Mouse (Mus musculus) kidney, postnatal 10 days (tissue): Measurements from ENCODE around the gene Ppp3r1.
"Not testable (repeated sequence)": the region's sequence is repeated elsewhere in the genome, so short reads cannot be mapped to it uniquely, and the experiment has no call there.

Experiments
- DNase-seq: peaks from one replicate; pipeline ENCODE4 v3.0.0; 2021; ENCODE audit warnings: mixed read lengths

Gene Ppp3r1

GRCm38 (mm10) chr11:17200936-17201335 is 41.9 kb downstream of the Ppp3r1 start:
- DNase-seq: no peak

GRCm38 (mm10) chr11:17202481-17202880 is 43.4 kb downstream of the Ppp3r1 start:
- DNase-seq: no peak

GRCm38 (mm10) chr11:17211258-17212140 is 52.4 kb downstream of the Ppp3r1 start, which contains the start of gene Pno1:
TSS of gene Pno1 (minus strand) at chr11:17211568.
- DNase-seq: peak; percentile 98

DNA sequence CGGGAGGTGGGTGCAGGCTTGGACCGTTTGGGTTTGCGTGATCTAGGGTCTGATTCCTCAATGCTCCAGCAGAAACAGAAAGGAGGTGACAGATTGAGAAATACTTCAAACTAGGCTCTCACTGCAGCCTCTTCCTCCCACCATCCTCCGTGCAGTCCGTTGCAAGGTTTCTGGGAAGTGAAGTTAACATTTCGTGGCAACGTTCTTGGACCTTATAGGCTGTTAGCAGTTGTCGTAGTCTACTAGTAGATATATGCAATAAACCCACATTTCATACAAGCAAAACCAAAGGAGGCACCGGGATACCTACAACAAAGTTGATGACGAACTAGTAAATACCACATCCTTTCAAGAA is 53.1 kb downstream of the Ppp3r1 start:
- DNase-seq: no peak

DNA sequence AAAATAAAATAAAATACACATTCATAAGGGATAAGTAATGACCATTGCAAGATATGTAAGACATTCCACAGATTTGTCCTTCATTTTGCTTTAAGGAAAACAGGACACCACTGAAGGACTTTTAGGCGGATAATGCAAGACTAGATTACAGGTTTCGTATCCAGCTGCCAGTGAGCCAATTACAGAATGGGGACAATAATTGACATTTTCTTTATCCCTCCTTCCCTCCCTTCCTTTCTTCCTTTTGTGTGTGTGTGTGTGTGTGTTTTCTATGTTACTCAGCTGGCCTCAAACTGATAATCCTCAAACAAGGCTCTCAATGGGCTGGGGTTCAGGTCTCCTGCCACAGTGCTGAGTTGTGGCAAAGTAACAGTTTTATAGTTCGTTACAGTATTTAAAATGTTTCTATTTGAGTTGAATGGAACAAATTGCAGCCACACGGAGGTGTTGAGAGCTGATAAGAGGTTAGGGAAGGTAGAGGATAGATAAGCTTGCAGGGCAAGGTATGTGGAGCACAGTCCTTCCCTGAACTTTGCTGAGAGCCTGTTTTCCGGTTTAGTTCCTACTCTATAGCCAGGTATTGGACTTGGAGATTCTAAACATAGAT is 53.9 kb downstream of the Ppp3r1 start:
- no peak for DNase-seq

DNA sequence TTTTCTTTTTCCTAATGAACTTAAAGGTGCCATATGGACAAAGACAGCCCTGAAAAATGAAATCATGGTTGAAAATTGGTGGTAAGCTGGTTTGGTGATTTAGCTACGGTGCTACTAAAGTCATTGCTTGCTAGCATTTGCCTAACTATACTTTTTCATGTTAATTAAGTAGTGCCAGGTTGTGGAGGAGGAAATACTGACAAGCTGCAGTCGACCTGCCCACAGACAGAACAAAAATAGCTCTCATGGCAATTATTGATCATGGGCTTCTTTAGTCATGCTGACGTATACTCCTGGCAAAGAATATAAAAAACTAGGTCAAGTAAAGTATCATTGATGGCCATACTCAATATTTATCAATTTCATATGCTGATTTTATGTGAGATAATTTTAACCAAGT is 56.4 kb downstream of the Ppp3r1 start:
- DNase-seq: no peak

GRCm38 (mm10) chr11:17221126-17221525 is 62.1 kb downstream of the Ppp3r1 start:
- no peak for DNase-seq

DNA sequence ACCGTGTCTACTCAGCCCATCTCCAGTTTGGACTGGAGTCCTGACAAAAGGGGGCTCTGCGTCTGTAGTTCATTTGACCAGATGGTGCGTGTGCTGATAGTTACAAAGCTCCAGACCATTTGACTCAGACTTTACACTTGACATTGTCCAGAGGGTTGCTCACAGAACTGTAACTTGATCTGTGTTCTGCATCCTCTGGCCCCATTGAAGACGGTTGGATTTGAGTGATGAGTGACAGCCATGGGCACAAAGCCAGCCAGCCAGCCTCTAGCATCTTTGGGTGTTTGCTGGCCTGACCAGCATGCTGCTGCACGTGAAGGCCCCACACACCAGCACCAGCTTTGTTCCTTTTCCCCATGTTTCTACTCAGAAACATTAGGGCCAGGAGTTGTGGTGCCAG is 73.7 kb downstream of the Ppp3r1 start:
- DNase-seq: no peak

GRCm38 (mm10) chr11:17236449-17237037 is 77.5 kb downstream of the Ppp3r1 start:
- no peak for DNase-seq

- DNase-seq: not testable (repeated sequence)
Measured at GRCm38 (mm10) chr11:17238598-17238997, 79.5 kb downstream of the Ppp3r1 start.

GRCm38 (mm10) chr11:17248715-17249114 is 89.7 kb downstream of the Ppp3r1 start:
- no peak for DNase-seq
